Mouse (Mus musculus): ENCODE data around the gene Prep. TPM values are rescaled to one million over a fixed set of nuclear protein-coding genes. Genes with fewer than 3 reads are reported as not detected.
"Not testable (repeated sequence)": the region's sequence is repeated elsewhere in the genome, so short reads cannot be mapped to it uniquely, and the experiment has no call there.

Gene Prep
- polyA plus RNA-seq, 1 experiment: 7.8 TPM

DNA sequence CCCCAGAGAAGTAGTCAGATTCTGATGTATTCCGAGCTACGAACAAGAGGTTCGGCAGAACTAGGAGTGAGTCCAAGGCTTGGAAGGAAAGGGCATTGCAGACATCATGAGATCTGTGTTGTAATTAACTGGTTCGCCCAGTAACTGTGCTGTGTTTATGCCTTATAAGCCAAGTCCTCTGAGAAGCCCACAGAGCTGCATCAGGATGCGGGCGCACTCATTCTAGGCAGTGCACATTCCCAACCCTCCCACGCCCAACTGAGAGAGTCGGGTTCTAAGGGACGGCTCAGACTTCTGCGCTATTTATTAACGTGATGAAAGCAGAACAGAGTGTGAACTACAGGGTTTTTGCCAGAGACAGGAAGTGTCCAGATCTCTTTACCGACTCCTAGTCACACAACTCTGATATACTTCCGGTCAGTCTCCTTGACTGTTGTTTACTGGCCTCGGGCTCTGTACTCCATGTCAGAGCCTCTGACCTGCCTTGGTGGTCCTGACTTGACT, 87.6 kb downstream of the Prep start:
- Histone ChIP-seq H3K27me3 (ENCODE audit: control insufficient read depth, insufficient read depth, low read length) (no peaks in the 10 kb centered on the region), H3K27ac (ENCODE audit: insufficient read depth, low read length) (no peak overlapping the region), H3K4me3 (replicated peaks; ENCODE audit: insufficient read depth, low read depth, low read length) (no peak overlapping the region), H3K4me1 (ENCODE audit: control insufficient read depth, insufficient read depth, low read length) (no peaks in the 10 kb centered on the region)
- 92% methylated on average over 14 of the region's 14 CpGs for WGBS
- TF ChIP-seq POLR2A (IDR thresholded peaks at IDR 0.05; ENCODE audit: borderline replicate concordance, insufficient read depth, low read length): no peak
- no peak for TF ChIP-seq CTCF (IDR thresholded peaks at IDR 0.05; ENCODE audit: borderline replicate concordance, insufficient read depth, low read depth, low read length)
- no peak for DNase-seq

DNA sequence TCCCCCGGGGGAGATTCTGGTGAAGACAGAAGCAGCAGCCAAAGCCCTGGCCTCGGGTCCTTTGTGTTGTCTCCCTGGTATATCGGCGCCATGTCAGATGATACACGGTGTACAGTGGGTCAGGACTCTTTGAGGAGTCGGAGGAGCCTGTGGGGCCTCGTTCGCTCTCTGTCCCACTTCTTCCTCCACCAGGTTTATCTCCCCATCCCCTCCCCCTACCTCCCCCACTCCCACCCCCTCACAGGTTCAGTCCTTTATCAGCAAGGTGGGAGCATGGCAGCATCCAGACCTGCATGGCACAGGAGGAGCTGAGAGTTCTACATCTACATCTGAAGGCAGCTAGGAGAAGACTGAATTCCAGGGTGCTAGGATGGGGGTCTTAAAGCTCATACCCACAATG, 98.8 kb downstream of the Prep start:
- DNase-seq: no peak
- no peak overlapping the region for H3K4me3 ChIP-seq (replicated peaks; ENCODE audit: insufficient read depth, low read depth, low read length)
- H3K27ac ChIP-seq (ENCODE audit: insufficient read depth, low read length): no peak overlapping the region
- H3K4me1 ChIP-seq (ENCODE audit: control insufficient read depth, insufficient read depth, low read length): no peaks in the 10 kb centered on the region
- no peaks in the 10 kb centered on the region for H3K27me3 ChIP-seq (ENCODE audit: control insufficient read depth, insufficient read depth, low read length)
- 80% methylated on average over 8 of the region's 8 CpGs for WGBS
- TF ChIP-seq POLR2A (IDR thresholded peaks at IDR 0.05; ENCODE audit: borderline replicate concordance, insufficient read depth, low read length) (no peak), CTCF (IDR thresholded peaks at IDR 0.05; ENCODE audit: borderline replicate concordance, insufficient read depth, low read depth, low read length) (no peak)

DNA sequence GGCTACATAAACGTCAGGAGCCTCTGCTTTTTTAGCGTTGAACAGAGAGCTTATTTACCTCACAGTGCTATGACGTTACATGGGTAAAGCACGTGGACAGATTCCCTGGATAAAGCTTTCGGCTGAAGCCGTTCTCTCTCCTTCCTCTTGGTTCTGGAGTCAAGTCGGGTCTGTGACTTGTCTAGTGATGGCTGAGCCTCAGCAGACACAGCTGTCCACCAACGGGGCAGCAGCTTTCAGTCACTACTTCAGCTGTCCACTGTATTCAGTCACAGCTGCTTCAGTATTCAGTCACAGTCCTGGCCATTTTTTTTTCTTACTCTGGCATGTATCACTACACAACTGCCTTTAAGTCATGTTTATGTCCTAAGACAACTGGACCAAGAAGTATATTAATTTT, 106.9 kb downstream of the Prep start:
- no peak for DNase-seq
- Histone ChIP-seq H3K27ac (ENCODE audit: insufficient read depth, low read length) (no peak overlapping the region), H3K4me1 (ENCODE audit: control insufficient read depth, insufficient read depth, low read length) (no peaks in the 10 kb centered on the region), H3K4me3 (replicated peaks; ENCODE audit: insufficient read depth, low read depth, low read length) (no peak overlapping the region), H3K27me3 (ENCODE audit: control insufficient read depth, insufficient read depth, low read length) (no peaks in the 10 kb centered on the region)
- no peak for TF ChIP-seq POLR2A (IDR thresholded peaks at IDR 0.05; ENCODE audit: borderline replicate concordance, insufficient read depth, low read length)
- TF ChIP-seq CTCF (IDR thresholded peaks at IDR 0.05; ENCODE audit: borderline replicate concordance, insufficient read depth, low read depth, low read length): no peak
- 78% methylated on average over 8 of the region's 8 CpGs for WGBS

DNA sequence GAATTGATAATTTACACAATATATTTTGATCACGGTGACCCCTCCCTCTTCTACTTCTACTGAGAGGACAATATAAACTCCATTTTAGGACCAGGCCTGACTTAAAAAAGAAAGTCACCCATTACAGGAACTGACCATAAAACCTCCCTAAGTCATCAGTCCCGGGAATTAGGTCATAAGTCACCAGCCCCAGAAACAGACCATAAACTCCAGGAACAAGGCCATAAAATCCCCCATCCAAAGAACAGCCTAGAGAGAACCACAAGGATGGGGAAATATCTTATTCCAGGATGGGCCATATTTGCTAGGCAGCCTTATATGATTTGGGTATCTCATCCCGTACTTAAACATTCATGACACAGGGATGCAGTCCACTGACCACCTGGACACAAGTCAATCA, 107.3 kb downstream of the Prep start:
- 96% methylated on average over 3 of the region's 3 CpGs for WGBS
- Histone ChIP-seq H3K27ac (ENCODE audit: insufficient read depth, low read length) (no peak overlapping the region), H3K4me3 (replicated peaks; ENCODE audit: insufficient read depth, low read depth, low read length) (no peak overlapping the region), H3K4me1 (ENCODE audit: control insufficient read depth, insufficient read depth, low read length) (no peaks in the 10 kb centered on the region), H3K27me3 (ENCODE audit: control insufficient read depth, insufficient read depth, low read length) (no peaks in the 10 kb centered on the region)
- DNase-seq: no peak
- TF ChIP-seq CTCF (IDR thresholded peaks at IDR 0.05; ENCODE audit: borderline replicate concordance, insufficient read depth, low read depth, low read length) (no peak), POLR2A (IDR thresholded peaks at IDR 0.05; ENCODE audit: borderline replicate concordance, insufficient read depth, low read length) (no peak)

DNA sequence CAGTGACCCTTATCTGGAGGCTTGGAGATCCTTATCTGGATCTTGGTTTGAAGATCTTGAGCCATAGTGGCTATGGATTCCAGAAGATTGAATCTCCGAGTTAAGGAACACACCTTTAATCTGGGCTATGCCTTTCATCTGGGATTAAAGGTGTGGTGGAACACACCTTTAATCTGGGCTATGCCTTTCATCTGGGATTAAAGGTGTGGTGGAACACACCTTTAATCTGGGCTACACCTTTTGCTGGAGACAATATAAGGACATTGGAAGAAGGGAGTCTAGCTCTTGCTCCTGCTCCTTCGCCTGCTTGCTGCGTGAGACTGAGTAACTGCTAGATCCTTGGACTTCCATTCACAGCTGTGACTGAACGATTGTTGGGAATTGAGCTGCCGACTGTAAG, 110.8 kb downstream of the Prep start, which contains the start of gene Popdc3:
TSS of gene Popdc3 (plus strand) at position 301 of the 400 bp plus-strand sequence.
- not testable (repeated sequence) for DNase-seq; H3K27ac ChIP-seq (ENCODE audit: insufficient read depth, low read length); H3K4me3 ChIP-seq (replicated peaks; ENCODE audit: insufficient read depth, low read depth, low read length); H3K27me3 ChIP-seq (ENCODE audit: control insufficient read depth, insufficient read depth, low read length); H3K4me1 ChIP-seq (ENCODE audit: control insufficient read depth, insufficient read depth, low read length)
- 96% methylated on average over 2 of the region's 5 CpGs for WGBS

DNA sequence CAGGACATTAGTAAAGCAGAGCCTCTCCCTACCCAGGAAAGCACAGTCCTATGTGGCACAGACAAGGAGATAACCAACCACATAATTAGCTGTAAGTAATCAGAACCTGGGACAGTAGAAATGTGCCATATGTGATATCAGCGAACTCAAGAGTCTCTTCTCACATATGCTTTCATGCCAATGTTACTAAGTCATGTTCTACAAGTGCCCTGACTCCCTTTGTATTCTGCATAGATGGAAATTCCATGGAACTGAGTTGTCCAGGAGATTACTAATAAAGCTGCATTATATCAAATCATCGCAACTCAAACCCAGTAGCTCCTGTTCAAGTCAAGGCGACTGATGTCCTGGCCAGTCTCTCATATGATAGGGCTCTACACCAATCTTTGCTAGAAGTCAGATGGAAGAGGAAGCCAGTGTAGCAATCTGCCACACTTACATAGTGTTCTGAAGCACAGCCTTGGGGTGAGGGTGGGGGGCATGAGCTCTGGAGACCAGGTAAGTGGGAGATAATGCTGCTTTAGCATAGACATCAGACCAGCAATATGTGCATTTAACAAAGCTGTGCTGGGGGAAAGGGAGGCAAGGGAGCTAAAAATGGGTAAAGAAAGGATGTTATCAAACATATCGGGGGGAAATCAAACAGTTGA, 113.8 kb downstream of the Prep start:
- WGBS: 92% methylated on average over 4 of the region's 4 CpGs
- Histone ChIP-seq H3K27me3 (ENCODE audit: control insufficient read depth, insufficient read depth, low read length) (no peaks in the 10 kb centered on the region), H3K27ac (ENCODE audit: insufficient read depth, low read length) (no peak overlapping the region), H3K4me3 (replicated peaks; ENCODE audit: insufficient read depth, low read depth, low read length) (no peak overlapping the region), H3K4me1 (ENCODE audit: control insufficient read depth, insufficient read depth, low read length) (no peaks in the 10 kb centered on the region)
- DNase-seq: no peak
- TF ChIP-seq CTCF (IDR thresholded peaks at IDR 0.05; ENCODE audit: borderline replicate concordance, insufficient read depth, low read depth, low read length): no peak
- TF ChIP-seq POLR2A (IDR thresholded peaks at IDR 0.05; ENCODE audit: borderline replicate concordance, insufficient read depth, low read length): no peak

GRCm38 (mm10) chr10:45181344-45181743, 114.3 kb downstream of the Prep start:
- Histone ChIP-seq H3K4me1 (ENCODE audit: control insufficient read depth, insufficient read depth, low read length) (no peaks in the 10 kb centered on the region), H3K27me3 (ENCODE audit: control insufficient read depth, insufficient read depth, low read length) (no peaks in the 10 kb centered on the region), H3K4me3 (replicated peaks; ENCODE audit: insufficient read depth, low read depth, low read length) (no peak overlapping the region), H3K27ac (ENCODE audit: insufficient read depth, low read length) (no peak overlapping the region)
- TF ChIP-seq POLR2A (IDR thresholded peaks at IDR 0.05; ENCODE audit: borderline replicate concordance, insufficient read depth, low read length): no peak
- TF ChIP-seq CTCF (IDR thresholded peaks at IDR 0.05; ENCODE audit: borderline replicate concordance, insufficient read depth, low read depth, low read length): no peak
- DNase-seq: no peak
- WGBS: 55% methylated on average over 3 of the region's 3 CpGs

GRCm38 (mm10) chr10:45185457-45185856, 118.5 kb downstream of the Prep start:
- WGBS: 90% methylated on average over 2 of the region's 2 CpGs
- Histone ChIP-seq H3K27me3 (ENCODE audit: control insufficient read depth, insufficient read depth, low read length) (no peaks in the 10 kb centered on the region), H3K27ac (ENCODE audit: insufficient read depth, low read length) (no peak overlapping the region), H3K4me1 (ENCODE audit: control insufficient read depth, insufficient read depth, low read length) (no peaks in the 10 kb centered on the region), H3K4me3 (replicated peaks; ENCODE audit: insufficient read depth, low read depth, low read length) (no peak overlapping the region)
- TF ChIP-seq CTCF (IDR thresholded peaks at IDR 0.05; ENCODE audit: borderline replicate concordance, insufficient read depth, low read depth, low read length) (no peak), POLR2A (IDR thresholded peaks at IDR 0.05; ENCODE audit: borderline replicate concordance, insufficient read depth, low read length) (no peak)
- no peak for DNase-seq
